Mouse (Mus musculus): ENCODE data around the gene Gm13698. TPM values are rescaled to one million over a fixed set of nuclear protein-coding genes. Genes with fewer than 3 reads are reported as not detected.

Gene Gm13698
- not detected in 2 replicates for polyA plus RNA-seq (2021; fragmentation: Nextera tagmentation)
- long read RNA-seq, experiment 1, result 0 reads
- long read RNA-seq, experiment 2, result 0 reads

GRCm38 (mm10) chr2:83955393-83955792 lies at the start of gene Gm13698:
Gm13698 (plus strand) TSS chr2:83955693.

GRCm38 (mm10) chr2:83940931-83941361 lies 14.5 kb upstream of the Gm13698 start, which contains the start of gene Zswim2:
Zswim2 (minus strand) TSS chr2:83941228.

GRCm38 (mm10) chr2:83961203-83961602 lies 5.7 kb downstream of the Gm13698 start, which contains the start of gene Gm13693:
Gm13693 (plus strand) TSS chr2:83961503.

GRCm38 (mm10) chr2:83967013-83967412 lies 11.5 kb downstream of the Gm13698 start, which contains the start of gene Gm13695:
Gm13695 (plus strand) TSS chr2:83967313.

GRCm38 (mm10) chr2:83972823-83973222 lies 17.3 kb downstream of the Gm13698 start, which contains the start of gene Gm13696:
Gm13696 (plus strand) TSS chr2:83973123.

GRCm38 (mm10) chr2:83978633-83979032 lies 23.1 kb downstream of the Gm13698 start, which contains the start of gene Gm13694:
Gm13694 (plus strand) TSS chr2:83978933.

GRCm38 (mm10) chr2:83984443-83984842 lies 28.9 kb downstream of the Gm13698 start, which contains the start of gene Gm13697:
Gm13697 (plus strand) TSS chr2:83984743.

GRCm38 (mm10) chr2:83990253-83990652 lies 34.8 kb downstream of the Gm13698 start, which contains the start of gene Gm13691:
Gm13691 (plus strand) TSS chr2:83990553.

Other genes with a start within 250 kb of the Gm13698 start
- 63.5 and 87.6 TPM in 2 replicates for gene Itgav, start 231.3 kb upstream of the Gm13698 start, polyA plus RNA-seq (2021; fragmentation: Nextera tagmentation)
- 64.1 and 91.0 TPM in 2 replicates for gene Fam171b, start 143.1 kb upstream of the Gm13698 start, polyA plus RNA-seq (2021; fragmentation: Nextera tagmentation)
- not detected in 2 replicates for gene Zswim2, start 14.5 kb upstream of the Gm13698 start, polyA plus RNA-seq (2021; fragmentation: Nextera tagmentation)
- gene Gm13693, start 5.8 kb downstream of the Gm13698 start, polyA plus RNA-seq (2021; fragmentation: Nextera tagmentation), result not detected in 2 replicates
- not detected in 2 replicates for gene Gm13695, start 11.6 kb downstream of the Gm13698 start, polyA plus RNA-seq (2021; fragmentation: Nextera tagmentation)
- not detected in 2 replicates for gene Gm13696, start 17.4 kb downstream of the Gm13698 start, polyA plus RNA-seq (2021; fragmentation: Nextera tagmentation)
- not detected in 2 replicates for gene Gm13694, start 23.2 kb downstream of the Gm13698 start, polyA plus RNA-seq (2021; fragmentation: Nextera tagmentation)
- gene Gm13697, start 29.1 kb downstream of the Gm13698 start, polyA plus RNA-seq (2021; fragmentation: Nextera tagmentation), result not detected in 2 replicates
- gene Gm13691, start 34.9 kb downstream of the Gm13698 start, polyA plus RNA-seq (2021; fragmentation: Nextera tagmentation), result not detected in 2 replicates

Data from left cerebral cortex, adult 6 months (tissue).